Mouse (Mus musculus) urinary bladder, adult 18-20 months (tissue): Measurements from ENCODE around the gene Fam83b.

Source experiments
- DNase-seq, 2 experiments: peaks; one replicate each; pipeline ENCODE4 v3.0.0; 2022; ENCODE audit warnings: low spot score in 2 of 2, mixed read lengths in 2 of 2

Gene Fam83b

DNA sequence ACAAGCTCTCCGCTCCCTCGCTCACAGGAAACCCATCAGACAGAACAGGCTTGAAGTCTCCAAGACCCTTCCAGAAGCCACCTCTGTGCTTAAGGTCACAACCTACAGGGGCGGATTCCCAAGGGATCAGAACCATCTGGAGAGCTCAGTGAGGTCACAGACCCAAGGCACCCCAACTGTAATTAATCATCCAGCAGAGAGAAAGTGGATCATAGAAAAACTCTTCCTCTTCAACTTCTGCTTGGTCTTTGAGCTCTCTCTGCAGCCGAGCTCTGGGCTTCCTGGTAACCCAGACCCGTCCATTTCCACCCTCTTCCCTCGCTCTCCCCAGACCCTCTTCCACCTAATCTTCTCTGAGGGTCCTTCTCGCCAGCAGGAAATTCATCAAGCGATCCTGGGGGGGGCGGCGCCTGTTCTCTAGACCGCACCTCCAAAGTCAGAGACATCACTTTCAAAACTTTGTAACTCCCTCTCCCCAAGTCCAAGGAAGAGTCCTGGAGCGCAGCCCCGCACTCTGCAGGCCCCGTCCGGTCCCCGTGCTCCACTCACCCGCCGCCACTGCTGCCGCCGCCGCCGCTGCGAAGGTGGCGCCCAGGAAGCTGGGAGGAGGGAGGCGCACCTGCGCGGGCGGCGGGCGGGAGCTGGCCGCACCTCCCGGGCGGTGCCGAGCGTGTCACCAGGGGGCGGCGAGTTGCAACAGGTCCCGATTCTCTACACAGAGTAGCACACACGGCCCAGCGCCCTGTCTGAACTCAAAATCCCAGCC lies at the start of gene Fam83b:
Fam83b (minus strand) TSS at position 602 of the 766 bp plus-strand sequence.
- DNase-seq, result peak; percentile 62 to 76

DNA sequence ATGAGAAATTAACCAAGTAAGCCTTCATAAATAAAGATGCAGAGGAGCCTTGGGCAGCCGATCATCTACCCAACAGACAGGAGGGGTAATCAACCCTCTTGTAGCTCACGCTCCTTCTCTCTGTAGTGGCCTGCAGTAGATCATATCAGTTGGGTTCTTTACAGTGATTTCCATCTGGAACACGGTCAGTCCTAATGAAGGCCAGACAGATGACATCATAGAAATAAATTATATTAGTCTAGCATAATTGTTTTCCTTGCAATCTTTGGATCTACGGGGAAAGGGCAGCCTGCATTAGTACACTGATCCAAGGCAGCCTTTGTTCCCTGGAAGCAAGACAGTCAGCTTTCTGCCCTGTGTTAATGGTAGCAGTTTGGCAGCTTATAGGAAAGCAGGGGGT lies 47.2 kb upstream of the Fam83b start:
- no peak for DNase-seq

- no peak for DNase-seq
Observed at GRCm38 (mm10) chr9:76603744-76604143, 36.8 kb upstream of the Fam83b start.

- DNase-seq, result no peak
Observed at GRCm38 (mm10) chr9:76602874-76603273, 36.0 kb upstream of the Fam83b start.

- no peak for DNase-seq
Observed at GRCm38 (mm10) chr9:76597395-76597794, 30.5 kb upstream of the Fam83b start.

DNA sequence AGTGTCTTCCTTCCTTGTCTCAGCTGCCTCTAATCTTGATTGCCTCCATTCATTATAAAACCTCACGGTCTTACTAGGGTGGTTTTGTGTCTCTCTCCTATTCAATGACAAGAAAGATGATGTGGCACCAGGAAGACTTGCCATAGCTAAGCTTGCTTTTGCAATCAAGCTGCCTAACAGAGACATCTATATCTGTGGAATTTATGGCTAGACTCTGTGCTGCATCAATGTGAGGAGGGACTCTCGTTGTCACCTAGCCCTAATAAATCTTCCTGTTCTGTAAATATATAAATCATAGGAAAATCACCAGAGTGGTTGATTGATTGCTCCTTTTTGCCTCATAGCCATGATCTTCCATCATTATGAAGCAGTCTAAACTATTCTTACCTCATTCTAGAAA lies 26.9 kb upstream of the Fam83b start:
- no peak for DNase-seq

DNA sequence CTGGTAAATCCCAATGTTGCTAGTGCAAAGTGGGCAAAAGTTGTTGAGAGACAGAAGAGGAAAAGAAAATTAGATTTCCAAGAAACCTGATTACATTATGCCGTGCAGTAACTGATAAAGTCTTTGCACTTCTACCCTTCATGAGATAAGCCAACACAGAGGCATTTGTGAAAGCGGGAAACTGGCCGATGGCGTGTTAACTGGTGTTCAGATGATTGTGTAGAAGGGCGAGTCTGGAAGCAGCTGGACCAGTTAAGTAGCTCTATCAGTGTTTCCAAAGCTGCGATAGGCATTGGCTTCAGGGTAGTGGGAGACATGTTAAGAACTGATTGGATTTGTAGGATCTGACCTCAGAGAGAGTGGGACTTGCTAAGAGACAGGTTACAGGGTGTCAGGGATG lies 17.0 kb upstream of the Fam83b start:
- no peak for DNase-seq

DNA sequence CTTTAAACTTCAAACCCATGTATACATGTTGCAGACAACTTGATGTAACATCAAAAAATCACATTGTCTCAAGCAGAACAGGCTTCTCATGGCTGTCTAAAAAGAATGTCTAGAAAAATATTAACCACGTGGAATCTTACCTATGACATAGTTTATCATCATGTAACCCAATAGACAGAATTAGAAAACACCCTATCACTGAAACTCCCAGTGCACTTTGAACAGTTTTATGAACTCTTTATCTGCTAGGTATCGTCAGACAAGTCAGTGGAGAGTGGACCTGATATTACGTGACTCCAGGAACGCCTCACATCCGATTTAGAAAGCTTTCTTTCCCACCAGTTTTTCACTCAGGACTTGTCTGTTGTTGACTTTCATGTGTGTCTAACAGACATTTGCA lies 15.1 kb upstream of the Fam83b start:
- DNase-seq, result no peak

DNA sequence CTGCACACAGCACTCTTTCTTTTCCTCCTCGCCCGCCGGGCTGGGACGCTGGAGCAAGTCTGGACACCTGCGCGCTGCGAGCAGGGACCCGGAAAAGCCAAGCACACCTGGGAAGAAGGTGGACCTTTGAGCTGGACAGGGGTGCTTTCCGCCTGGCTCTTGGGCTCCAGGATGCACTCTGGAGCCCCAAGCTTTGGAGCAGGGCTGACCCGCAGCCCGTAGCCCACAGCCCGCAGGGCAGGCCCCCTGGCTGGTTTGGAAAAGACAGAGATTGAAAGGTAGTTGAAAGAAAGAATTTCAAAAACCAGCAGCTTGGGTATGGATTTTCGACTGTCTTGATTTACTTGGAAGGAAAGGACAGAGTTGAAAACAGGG lies 352 bp upstream of the Fam83b start:
- DNase-seq, result no peak

GRCm38 (mm10) chr9:76565656-76566055 lies 1.3 kb downstream of the Fam83b start:
- DNase-seq, result no peak

DNA sequence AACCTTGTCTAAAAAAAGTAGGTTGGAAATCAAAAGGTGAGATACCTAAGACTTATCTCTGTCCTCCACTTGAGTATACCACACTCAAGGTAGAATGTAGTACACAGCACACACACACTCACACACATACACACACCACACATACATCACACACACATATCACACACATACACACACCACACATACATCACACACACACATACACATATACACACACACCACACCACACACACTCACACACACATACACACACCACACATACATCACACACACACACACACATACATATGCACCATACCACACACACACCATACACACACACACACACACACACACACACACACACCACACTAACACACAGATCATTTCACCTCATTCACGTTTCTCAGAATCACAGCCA lies 2.8 kb downstream of the Fam83b start:
- no peak for DNase-seq

DNA sequence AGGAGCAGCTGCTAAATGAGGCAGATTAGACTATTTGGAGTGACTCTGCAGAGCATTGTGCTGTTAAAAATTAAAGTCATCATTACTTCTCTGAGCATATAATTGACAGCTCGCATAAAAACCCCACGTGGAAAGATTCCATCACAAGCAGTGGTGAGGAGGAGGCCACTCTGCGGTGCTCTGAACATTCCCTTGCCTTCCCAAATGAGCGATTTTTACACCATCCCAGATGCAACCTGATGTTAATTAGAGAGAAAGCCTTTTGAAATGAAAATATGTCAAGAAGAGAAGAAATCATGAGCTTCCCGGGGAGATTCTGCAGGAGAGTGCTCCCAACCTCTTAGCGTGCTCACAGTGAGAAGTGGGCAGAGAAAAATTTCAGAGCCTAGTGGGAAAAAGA lies 4.1 kb downstream of the Fam83b start:
- DNase-seq, result no peak

GRCm38 (mm10) chr9:76559240-76559639 lies 7.7 kb downstream of the Fam83b start:
- no peak for DNase-seq

GRCm38 (mm10) chr9:76553758-76554157 lies 13.2 kb downstream of the Fam83b start:
- DNase-seq, result no peak

- no peak for DNase-seq
Observed at GRCm38 (mm10) chr9:76553115-76553514, 13.8 kb downstream of the Fam83b start.

DNA sequence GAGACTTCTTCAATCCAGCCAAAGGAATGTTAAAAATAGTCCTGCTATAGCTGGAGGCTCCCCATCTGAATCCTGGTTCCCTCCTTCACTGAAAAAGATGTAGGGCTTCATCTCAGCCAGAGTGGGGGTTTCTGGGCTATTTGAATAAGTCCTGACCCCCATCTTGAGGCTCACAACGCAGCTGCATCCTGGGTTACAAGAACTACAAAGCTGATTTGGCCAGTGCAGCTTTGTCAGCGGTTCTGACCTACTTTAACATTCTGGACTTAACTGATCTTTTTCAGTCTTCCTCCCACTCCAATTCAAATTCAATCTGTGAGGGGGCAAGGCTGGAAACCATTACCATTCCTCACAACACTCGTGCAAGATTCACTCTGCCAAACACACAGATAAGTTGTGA lies 20.2 kb downstream of the Fam83b start:
- no peak for DNase-seq

- no peak for DNase-seq
Observed at GRCm38 (mm10) chr9:76540684-76541083, 26.2 kb downstream of the Fam83b start.

DNA sequence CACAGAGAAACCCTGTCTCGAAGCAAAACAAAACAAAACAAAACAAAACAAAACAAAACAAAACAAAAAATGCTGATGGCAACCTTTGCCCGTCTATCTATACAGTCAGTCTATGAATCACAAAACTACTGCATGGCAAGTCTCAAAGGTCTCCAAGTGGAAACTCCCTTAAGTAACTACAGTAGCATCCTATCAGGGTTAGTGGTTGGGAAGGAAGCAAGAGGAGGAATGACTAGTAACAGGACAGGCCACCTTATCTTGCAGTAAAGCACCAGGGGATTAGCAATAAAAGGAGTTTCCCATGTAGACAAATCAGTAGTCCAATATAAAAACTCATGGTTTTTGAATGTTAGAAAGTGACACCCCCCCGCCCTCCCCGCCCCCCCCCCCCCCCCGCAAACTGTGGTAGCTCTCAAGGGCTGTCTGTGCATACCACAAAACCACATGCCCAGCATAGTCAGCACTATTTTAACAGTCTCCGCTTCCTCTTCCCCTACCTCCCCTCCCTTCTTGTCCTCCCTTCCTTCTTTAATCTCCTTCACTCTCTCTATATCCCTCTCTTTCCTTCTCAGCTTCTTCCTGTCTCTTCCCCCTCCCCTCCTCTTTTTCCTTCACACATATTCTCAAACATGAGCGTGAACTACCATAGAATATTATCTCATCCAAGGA lies 26.8 kb downstream of the Fam83b start:
- no peak for DNase-seq

GRCm38 (mm10) chr9:76539271-76539670 lies 27.6 kb downstream of the Fam83b start:
- no peak for DNase-seq

DNA sequence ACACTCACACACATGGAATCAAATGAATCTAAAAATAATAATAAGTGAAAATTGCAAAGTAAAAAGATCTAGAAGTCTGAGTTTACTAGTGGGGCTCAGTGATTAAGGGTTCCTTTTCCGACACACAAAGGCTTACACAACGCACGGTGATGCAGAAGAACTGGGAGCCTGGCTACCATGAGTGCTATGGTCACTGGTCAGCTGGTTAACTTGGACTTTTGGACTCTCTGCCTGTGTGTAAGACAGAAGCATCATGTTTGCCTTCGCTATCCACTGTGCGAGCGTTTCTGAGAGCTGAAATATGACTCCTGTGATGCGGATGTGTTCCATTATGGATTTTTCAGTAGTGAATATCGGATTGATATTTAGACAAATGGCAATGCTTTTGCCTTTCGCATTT lies 30.9 kb downstream of the Fam83b start:
- no peak for DNase-seq

GRCm38 (mm10) chr9:76532403-76532802 lies 34.5 kb downstream of the Fam83b start:
- no peak for DNase-seq

GRCm38 (mm10) chr9:76531368-76531767 lies 35.5 kb downstream of the Fam83b start:
- no peak for DNase-seq

DNA sequence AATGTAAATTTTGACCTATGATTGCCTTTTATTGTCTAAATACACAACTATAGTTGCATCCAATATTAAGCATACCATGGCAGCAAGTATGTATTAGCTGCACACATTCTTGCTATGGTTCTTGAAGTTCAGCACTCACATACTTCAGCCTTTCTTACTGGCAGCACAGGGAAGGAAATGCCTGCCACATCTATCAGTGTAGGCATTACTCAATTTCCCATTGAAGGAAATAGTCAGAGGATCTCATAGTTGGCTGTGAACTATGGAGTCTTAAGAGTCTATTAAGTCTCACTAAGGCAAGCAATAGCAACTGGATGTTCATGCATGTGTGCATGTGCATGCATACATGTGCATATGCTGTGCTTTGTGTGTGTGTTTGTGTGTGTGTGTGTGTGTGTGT lies 41.3 kb downstream of the Fam83b start:
- no peak for DNase-seq

GRCm38 (mm10) chr9:76523075-76523474 lies 43.8 kb downstream of the Fam83b start:
- DNase-seq, result peak in 1 of 2 experiments; percentile 59
